Mouse (Mus musculus): ENCODE measurements around the gene Tmem19. TPM values are rescaled to one million over a fixed set of nuclear protein-coding genes. Genes with fewer than 3 reads are reported as not detected.
A peak's percentile ranks its signal among the peaks of the same experiment; 100 is the strongest.

Gene Tmem19
- polyA plus RNA-seq (2015; fragmentation: Nextera tagmentation; extraction: Ambion mirVana), result 20.3 and 20.5 TPM in 2 replicates

GRCm38 (mm10) chr10:115361840-115362622 lies at the start of gene Tmem19:
Gene Tmem19, minus strand, starts transcription at chr10:115362501.
- peak; percentile 97 for ATAC-seq (ENCODE audit: extremely low read depth, insufficient number of reproducible peaks, low FRiP score, low TSS enrichment)
- WGBS, result 2% methylated on average over 57 of the region's 58 CpGs
- peaks cover 3% of the 10 kb centered on the region for H3K36me3 ChIP-seq

DNA sequence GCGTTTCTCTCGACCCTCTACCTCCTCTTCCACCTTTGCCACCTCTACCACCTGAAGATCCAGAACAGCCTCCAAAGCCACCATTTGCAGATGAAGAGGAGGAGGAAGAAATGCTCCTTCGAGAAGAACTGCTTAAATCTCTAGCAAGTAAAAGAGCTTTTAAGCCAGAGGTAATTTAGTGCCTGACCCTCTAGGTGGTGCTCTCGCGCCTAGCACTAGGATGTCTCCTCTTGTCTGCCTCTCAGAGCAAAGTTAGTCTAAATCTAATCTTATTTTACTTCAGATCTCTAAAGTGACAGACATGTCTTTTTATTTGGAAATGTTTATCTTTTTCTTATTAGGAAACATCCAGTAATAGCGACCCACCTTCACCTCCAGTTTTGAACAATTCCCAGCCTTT lies 44.1 kb upstream of the Tmem19 start:
- 73% methylated on average over 6 of the region's 6 CpGs for WGBS
- Histone ChIP-seq H3K27ac (replicated peaks) (no peak overlapping the region), H3K27me3 (replicated peaks) (no peaks in the 10 kb centered on the region), H3K9me3 (no peaks in the 10 kb centered on the region), H3K4me3 (no peak overlapping the region), H3K36me3 (peaks cover 82% of the 10 kb centered on the region), H3K4me2 (no peak overlapping the region), H3K9ac (no peak overlapping the region), H3K4me1 (no peaks in the 10 kb centered on the region)
- ATAC-seq (ENCODE audit: extremely low read depth, insufficient number of reproducible peaks, low FRiP score, low TSS enrichment), result no peak

More at GRCm38 (mm10) chr10:115361840-115362622, at the start of gene Tmem19:
- H3K4me1 ChIP-seq, result peaks cover 21% of the 10 kb centered on the region
- no peaks in the 10 kb centered on the region for H3K9me3 ChIP-seq
- H3K27ac ChIP-seq (replicated peaks), result peak within 1 kb of the TSS; percentile 95
- no peaks in the 10 kb centered on the region for H3K27me3 ChIP-seq (replicated peaks)
- H3K9ac ChIP-seq, result peak within 1 kb of the TSS; percentile 80
- H3K4me3 ChIP-seq, result peak within 1 kb of the TSS; percentile 66
- H3K4me2 ChIP-seq, result peak within 1 kb of the TSS; percentile 81

DNA sequence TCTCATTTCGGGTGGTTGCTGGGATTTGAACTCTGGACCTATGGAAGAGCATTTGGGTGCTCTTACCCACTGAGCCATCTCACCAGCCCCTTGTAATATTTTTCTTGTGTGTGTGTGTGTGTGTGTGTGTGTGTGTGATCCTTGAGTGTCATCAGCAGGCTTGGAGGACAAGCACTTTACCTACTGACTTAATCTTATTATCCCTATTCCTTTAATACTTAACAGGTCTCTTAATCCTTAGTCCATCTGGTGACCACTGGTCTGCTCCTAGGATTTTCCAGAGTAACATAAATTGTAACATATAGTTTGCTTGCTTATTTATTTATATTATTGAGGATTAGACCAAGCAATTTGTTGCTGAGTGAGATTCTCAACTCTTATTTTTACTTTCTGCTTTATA lies 29.6 kb upstream of the Tmem19 start:
- WGBS, result 79% methylated on average over 1 of the region's 1 CpGs

GRCm38 (mm10) chr10:115391076-115391475 lies 28.8 kb upstream of the Tmem19 start:
- Histone ChIP-seq H3K27me3 (replicated peaks) (no peaks in the 10 kb centered on the region), H3K27ac (replicated peaks) (no peak overlapping the region), H3K4me3 (no peak overlapping the region), H3K4me1 (peaks cover 42% of the 10 kb centered on the region), H3K4me2 (no peak overlapping the region), H3K36me3 (peaks cover 65% of the 10 kb centered on the region), H3K9me3 (no peaks in the 10 kb centered on the region), H3K9ac (no peak overlapping the region)
- ATAC-seq (ENCODE audit: extremely low read depth, insufficient number of reproducible peaks, low FRiP score, low TSS enrichment), result no peak
- 89% methylated on average over 4 of the region's 4 CpGs for WGBS

More for the DNA sequence above, 29.6 kb upstream of the Tmem19 start:
- Histone ChIP-seq H3K27me3 (replicated peaks) (no peaks in the 10 kb centered on the region), H3K9ac (no peak overlapping the region), H3K4me3 (no peak overlapping the region), H3K4me2 (no peak overlapping the region), H3K27ac (replicated peaks) (no peak overlapping the region), H3K36me3 (peaks cover 71% of the 10 kb centered on the region), H3K4me1 (peaks cover 36% of the 10 kb centered on the region), H3K9me3 (no peaks in the 10 kb centered on the region)
- no peak for ATAC-seq (ENCODE audit: extremely low read depth, insufficient number of reproducible peaks, low FRiP score, low TSS enrichment)

- WGBS, result 84% methylated on average over 3 of the region's 3 CpGs
- no peak overlapping the region; the same call in 1 of the 2 replicates for H3K4me3 ChIP-seq
- H3K27me3 ChIP-seq (replicated peaks), result no peaks in the 10 kb centered on the region
- peak overlapping the region; percentile 52; the same call in 1 of the 2 replicates for H3K9ac ChIP-seq
- ATAC-seq (ENCODE audit: extremely low read depth, insufficient number of reproducible peaks, low FRiP score, low TSS enrichment), result no peak
- H3K36me3 ChIP-seq, result peaks cover 40% of the 10 kb centered on the region
- H3K4me2 ChIP-seq, result peak overlapping the region; percentile 87
- no peaks in the 10 kb centered on the region for H3K9me3 ChIP-seq
- H3K27ac ChIP-seq (replicated peaks), result no peak overlapping the region
- peaks cover 40% of the 10 kb centered on the region for H3K4me1 ChIP-seq
Observed at GRCm38 (mm10) chr10:115387891-115388290, 25.6 kb upstream of the Tmem19 start.

GRCm38 (mm10) chr10:115385018-115386002 lies 23.0 kb upstream of the Tmem19 start:
- Histone ChIP-seq H3K27me3 (replicated peaks) (no peaks in the 10 kb centered on the region), H3K9ac (peak overlapping the region; percentile 97), H3K36me3 (peaks cover 20% of the 10 kb centered on the region), H3K4me3 (peak overlapping the region; percentile 96), H3K9me3 (no peaks in the 10 kb centered on the region), H3K4me1 (peaks cover 52% of the 10 kb centered on the region), H3K27ac (replicated peaks) (peak overlapping the region; percentile 97), H3K4me2 (peak overlapping the region; percentile 87)
- WGBS, result under 1% methylated on average over 100 of the region's 101 CpGs
- ATAC-seq (ENCODE audit: extremely low read depth, insufficient number of reproducible peaks, low FRiP score, low TSS enrichment), result peak; percentile 15

- peak within 1 kb of the TSS; percentile 97 for H3K27ac ChIP-seq (replicated peaks)
- peak; percentile 97 for ATAC-seq (ENCODE audit: extremely low read depth, insufficient number of reproducible peaks, low FRiP score, low TSS enrichment)
- peak within 1 kb of the TSS; percentile 96 for H3K4me3 ChIP-seq
- under 1% methylated on average over 64 of the region's 65 CpGs for WGBS
- H3K27me3 ChIP-seq (replicated peaks), result no peaks in the 10 kb centered on the region
- peaks cover 18% of the 10 kb centered on the region for H3K36me3 ChIP-seq
- H3K9me3 ChIP-seq, result no peaks in the 10 kb centered on the region
- H3K9ac ChIP-seq, result peak within 1 kb of the TSS; percentile 97
- H3K4me2 ChIP-seq, result peak within 1 kb of the TSS; percentile 87
- H3K4me1 ChIP-seq, result peaks cover 52% of the 10 kb centered on the region
Observed at GRCm38 (mm10) chr10:115384221-115385017, 22.1 kb upstream of the Tmem19 start, which contains the start of the genes Thap2 and Zfc3h1. Gene Thap2, minus strand, starts transcription at chr10:115384443. Gene Zfc3h1, plus strand, starts transcription at chr10:115384959.

- no peak for ATAC-seq (ENCODE audit: extremely low read depth, insufficient number of reproducible peaks, low FRiP score, low TSS enrichment)
- Histone ChIP-seq H3K9ac (peak overlapping the region; percentile 97), H3K9me3 (no peaks in the 10 kb centered on the region), H3K4me2 (peak overlapping the region; percentile 73), H3K27me3 (replicated peaks) (no peaks in the 10 kb centered on the region), H3K4me1 (peaks cover 48% of the 10 kb centered on the region), H3K27ac (replicated peaks) (peak overlapping the region; percentile 97), H3K36me3 (peaks cover 13% of the 10 kb centered on the region), H3K4me3 (peak overlapping the region; percentile 96)
- WGBS, result 3% methylated on average over 15 of the region's 15 CpGs
Observed at GRCm38 (mm10) chr10:115383644-115384220, 21.4 kb upstream of the Tmem19 start.

- ATAC-seq (ENCODE audit: extremely low read depth, insufficient number of reproducible peaks, low FRiP score, low TSS enrichment), result no peak
- peaks cover 7% of the 10 kb centered on the region for H3K36me3 ChIP-seq
- H3K27me3 ChIP-seq (replicated peaks), result no peaks in the 10 kb centered on the region
- WGBS, result 44% methylated on average over 12 of the region's 12 CpGs
- peak overlapping the region; percentile 97 for H3K27ac ChIP-seq (replicated peaks)
- peak overlapping the region; percentile 96 for H3K4me3 ChIP-seq
- H3K4me2 ChIP-seq, result peak overlapping the region; percentile 73
- H3K4me1 ChIP-seq, result peaks cover 42% of the 10 kb centered on the region
- no peaks in the 10 kb centered on the region for H3K9me3 ChIP-seq
- H3K9ac ChIP-seq, result peak overlapping the region; percentile 97
Observed at GRCm38 (mm10) chr10:115382846-115383643, 20.7 kb upstream of the Tmem19 start.

Data from heart, embryonic 13.5 days (tissue).